Mouse (Mus musculus) embryonic fibroblast, embryonic 13.5 days (primary cell): Measurements from ENCODE around the gene Tbc1d14.

Experiments used
- CTCF ChIP-seq: IDR thresholded peaks from 2 replicates; pipeline ENCODE4 v1.5.1; 2011; ENCODE audit warnings: mild to moderate bottlenecking, control low read depth, low read length, moderate library complexity, borderline replicate concordance; ENCODE audit not compliant: insufficient read depth
- POLR2A ChIP-seq: IDR thresholded peaks from 2 replicates; pipeline ENCODE4 v1.6.1; 2011; ENCODE audit warnings: low read depth, mild to moderate bottlenecking, control low read depth, low read length, moderate library complexity

- TF ChIP-seq CTCF (no peak), POLR2A (no peak)
Observed at GRCm38 (mm10) chr5:36519751-36520150, 73.3 kb downstream of the Tbc1d14 start.
